Mouse (Mus musculus) cerebral cortex, adult 2 months (tissue): ENCODE measurements around the gene Sft2d1.

Experiments used
- WGBS: fragments of 180-500 bp; shearing (Covaris S2); methylation state at CpG from one replicate; pipeline ENCODE4 v1.1.7; 2018; 5-methylcytosine and 5-hydroxymethylcytosine counted together

The Sft2d1 gene

DNA sequence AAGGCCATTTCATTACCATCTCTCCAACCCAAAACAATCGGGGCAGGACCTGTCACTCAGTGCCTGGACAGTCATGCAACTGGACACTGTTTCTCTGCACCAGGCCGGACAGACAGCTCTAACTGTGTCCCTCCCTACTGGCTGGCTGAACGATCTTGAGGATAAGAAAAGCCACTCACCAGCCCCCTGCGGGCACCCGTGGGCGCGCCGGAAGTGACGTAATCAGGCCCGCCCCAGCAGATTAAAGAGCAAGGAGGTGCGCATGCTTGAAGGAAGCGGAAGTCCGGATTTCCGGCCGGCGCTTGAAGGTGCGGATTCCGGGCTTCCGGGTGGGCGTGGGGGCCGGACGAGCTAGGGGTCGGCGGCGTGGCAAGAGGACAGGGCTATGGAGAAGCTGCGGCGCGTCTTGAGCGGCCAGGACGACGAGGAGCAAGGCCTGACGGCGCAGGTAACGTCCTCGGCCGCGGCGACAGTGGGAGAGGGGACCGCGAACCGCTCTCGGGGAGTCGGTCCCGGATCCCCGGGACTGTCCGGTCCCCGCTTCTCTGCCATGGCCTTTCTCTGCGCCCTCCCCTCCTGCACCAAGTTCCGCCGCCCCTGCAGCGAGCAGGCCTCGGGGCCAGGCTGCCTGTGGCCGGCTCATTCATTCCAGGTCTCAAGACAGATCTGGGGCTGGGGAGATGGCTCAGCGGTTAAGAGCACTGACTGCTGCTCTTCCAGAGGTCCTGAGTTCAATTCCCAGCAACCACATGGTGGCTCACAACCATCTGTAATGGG is at the start of gene Sft2d1:
Sft2d1 (plus strand) TSS at position 265 of the 777 bp plus-strand sequence.
- WGBS, result under 1% methylated on average over 49 of the region's 54 CpGs

GRCm38 (mm10) chr17:8264638-8265037 is 46.3 kb upstream of the Sft2d1 start:
- 9% methylated on average over 7 of the region's 7 CpGs for WGBS

DNA sequence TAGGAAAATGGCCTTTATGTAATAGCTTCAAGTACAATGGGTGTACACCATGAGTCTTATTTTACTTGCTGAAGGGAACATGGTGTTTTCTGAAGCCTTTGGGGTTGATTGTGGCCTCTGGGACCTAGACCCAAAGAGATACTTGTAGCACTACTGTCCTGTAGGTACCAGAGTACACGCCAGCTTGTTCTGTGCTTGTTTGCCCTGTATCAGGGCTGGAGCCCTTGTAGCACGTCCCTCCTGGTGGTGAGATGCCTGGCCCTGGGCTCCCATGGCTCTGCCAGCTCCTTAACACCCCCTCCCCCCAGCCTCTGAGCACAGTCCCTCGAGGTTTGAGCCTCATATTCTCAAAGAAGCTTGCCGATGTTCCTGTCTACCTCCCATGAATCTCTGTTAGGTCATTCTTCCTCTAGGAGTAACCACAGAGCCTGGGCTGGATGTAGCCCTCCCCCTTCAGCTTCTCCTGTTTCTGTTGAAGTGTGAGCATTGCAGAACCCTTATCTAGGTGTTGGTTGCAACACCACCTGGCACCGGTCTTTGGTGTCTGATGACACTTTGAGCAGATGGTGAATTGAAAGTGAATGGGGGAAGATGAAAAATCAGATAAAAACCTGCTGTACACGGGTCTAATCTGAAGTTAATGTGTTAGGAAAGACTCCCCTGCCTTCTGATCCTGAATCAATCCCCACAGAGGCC is 38.7 kb upstream of the Sft2d1 start:
- WGBS, result 52% methylated on average over 6 of the region's 6 CpGs

DNA sequence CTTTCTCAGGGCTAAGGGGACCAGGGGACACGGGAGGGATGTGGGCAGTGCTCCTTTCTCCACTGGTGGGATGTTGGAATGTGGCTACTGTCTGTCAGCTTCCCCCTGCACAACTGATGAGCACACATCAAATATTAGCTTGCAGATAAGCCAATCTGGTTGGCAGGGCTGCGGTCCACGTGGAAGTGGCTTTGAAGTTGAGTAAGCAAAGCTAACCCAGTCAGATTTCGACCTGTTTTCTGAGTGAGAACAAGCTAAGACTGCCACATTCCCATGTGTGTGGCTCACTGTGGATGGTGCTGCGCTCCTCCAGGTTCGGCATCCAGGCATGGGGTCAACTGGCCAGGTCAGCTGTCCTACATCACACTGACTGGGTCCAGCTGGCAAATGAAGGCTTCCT is 38.0 kb upstream of the Sft2d1 start:
- WGBS, result 87% methylated on average over 6 of the region's 6 CpGs

- WGBS, result 83% methylated on average over 4 of the region's 4 CpGs
Observed at GRCm38 (mm10) chr17:8276071-8276470, 34.8 kb upstream of the Sft2d1 start.

- WGBS, result 82% methylated on average over 7 of the region's 7 CpGs
Observed at GRCm38 (mm10) chr17:8276680-8277079, 34.2 kb upstream of the Sft2d1 start.

GRCm38 (mm10) chr17:8277266-8277665 is 33.6 kb upstream of the Sft2d1 start:
- 76% methylated on average over 3 of the region's 3 CpGs for WGBS

DNA sequence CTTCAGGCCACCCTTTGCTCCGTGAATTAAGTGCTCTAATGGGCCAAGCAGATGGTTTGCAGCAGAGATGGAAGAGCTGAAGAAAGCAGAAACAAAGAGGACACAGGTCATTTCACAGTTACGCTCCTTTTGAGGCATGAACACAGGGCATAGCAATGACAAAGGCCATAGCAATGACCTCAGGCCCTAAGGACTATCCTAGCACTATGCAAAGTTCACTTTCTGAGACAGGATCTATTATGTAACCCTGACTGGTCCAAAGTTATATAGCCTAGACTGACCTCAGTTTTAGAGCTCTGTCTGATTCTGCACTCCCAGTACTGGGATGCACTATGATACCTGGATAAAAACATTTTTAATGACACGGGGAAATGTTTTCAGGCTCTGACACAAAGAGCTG is 32.5 kb upstream of the Sft2d1 start:
- 91% methylated on average over 3 of the region's 3 CpGs for WGBS

DNA sequence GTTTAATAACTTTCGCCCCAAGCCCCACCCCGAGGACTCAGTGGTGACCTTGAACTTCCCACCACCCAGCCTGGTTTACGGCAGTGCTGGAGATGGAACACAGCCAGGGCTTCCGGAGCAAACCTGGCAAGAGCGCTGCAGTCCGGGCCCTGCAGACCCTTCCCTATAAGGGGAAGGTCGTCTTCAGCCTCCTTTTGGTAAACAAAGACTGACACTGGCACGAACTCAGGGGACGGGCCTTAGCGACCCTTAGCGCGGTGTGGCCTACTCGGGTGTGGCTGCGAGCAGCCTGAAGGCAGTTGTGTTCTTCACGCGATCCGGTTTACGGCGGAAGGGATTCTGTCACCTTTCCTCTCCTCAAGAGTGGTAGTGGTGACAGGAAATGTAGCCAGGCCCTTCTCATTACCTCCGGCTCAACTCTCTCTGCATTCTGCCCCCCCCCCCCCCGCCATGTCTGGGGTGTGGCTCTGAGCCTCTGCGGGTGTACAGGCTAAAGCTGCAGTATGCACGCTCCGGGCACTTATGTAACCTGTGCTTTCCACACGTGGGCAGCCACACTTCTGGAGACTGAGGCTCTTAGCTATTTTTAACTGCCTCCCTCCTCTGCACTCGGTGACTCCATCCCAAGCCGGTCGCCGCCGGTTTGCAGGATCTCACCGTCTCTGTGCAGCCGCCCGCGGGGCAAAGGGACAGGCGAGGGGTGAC is 27.9 kb upstream of the Sft2d1 start, which contains the start of gene Mpc1:
Mpc1 (plus strand) TSS at position 84 of the 705 bp plus-strand sequence.
- WGBS, result under 1% methylated on average over 35 of the region's 35 CpGs

DNA sequence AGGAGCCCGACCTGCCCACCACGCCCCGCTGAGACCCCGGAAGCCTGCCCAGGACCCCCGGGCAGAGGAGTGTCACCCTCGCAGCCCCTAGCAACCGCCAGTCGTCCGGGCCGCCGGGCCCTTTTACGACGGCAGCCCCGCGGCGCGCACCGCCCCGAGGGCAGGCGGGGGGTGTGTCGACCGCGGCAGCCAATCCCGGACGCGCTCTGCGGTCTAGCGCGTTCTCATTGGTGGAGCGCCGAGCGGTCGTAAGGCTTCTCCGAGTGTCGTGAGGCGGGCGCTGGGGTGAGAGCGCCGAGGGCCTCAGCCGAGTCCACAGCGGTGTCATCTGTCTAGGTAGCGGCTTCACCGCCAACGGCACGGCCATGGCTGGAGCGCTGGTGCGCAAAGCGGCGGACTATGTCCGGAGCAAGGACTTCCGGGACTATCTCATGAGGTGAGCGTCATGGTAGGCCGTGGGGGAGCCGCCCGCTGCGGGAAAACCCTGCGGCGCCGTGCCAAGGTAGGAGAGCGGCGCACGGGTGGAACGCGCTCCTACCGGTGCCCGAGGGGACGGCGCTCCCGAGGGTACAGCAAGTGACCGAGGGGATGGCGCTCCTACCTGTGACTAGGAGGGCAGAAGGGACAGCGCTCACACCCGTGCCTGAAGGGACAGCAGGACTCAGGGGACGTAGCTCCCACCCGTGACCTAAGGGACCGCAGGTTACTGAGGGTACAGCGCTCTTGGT is 27.2 kb upstream of the Sft2d1 start:
- WGBS, result under 1% methylated on average over 77 of the region's 77 CpGs

DNA sequence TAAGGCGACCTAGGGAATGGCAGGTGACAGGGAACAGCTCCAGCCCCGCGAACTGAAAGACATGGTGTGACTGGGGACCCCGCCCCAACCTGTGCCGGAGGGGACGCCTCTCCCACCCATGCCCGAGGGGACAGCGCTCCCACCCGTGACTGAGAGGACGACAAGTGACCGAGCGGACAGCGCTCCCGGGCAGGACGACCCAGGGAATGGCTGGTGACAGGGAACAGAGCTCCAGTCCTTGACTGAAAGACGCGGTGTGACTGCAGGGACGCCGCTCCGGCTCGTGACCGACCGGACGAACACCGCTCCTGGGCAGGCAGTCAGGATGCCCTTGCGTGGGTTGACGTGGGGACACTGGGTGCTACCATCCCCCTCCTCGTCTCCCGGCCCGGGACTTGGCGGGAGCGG is 26.6 kb upstream of the Sft2d1 start:
- WGBS, result under 1% methylated on average over 32 of the region's 32 CpGs

- 30% methylated on average over 8 of the region's 8 CpGs for WGBS
Observed at GRCm38 (mm10) chr17:8285056-8285455, 25.8 kb upstream of the Sft2d1 start.

GRCm38 (mm10) chr17:8286987-8287386 is 23.9 kb upstream of the Sft2d1 start:
- WGBS, result 65% methylated on average over 4 of the region's 4 CpGs

GRCm38 (mm10) chr17:8289993-8290679 is 20.8 kb upstream of the Sft2d1 start:
- 96% methylated on average over 3 of the region's 3 CpGs for WGBS

DNA sequence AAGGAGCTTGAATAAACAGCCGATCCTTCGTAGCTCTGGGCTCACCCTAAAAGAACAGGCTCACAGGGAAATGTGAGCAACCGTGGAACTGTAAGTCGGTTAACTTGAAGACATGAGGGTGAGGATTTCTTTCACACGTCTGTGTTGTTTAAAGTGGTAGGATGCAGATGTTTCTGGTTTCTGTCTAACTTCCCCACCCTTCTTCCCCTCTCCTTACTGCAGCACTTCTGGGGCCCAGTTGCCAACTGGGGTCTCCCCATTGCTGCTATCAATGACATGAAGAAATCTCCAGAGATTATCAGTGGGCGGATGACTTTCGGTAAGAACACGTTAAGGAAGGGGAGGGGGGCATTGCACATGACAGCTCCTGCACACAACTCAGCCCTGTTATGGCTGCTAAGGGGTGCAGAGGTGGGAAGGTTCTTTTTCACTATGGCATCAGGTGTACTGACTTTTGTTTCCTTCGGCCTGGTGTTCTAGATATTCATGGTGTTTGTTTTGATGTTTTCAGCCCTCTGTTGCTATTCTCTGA is 14.5 kb upstream of the Sft2d1 start:
- 67% methylated on average over 9 of the region's 9 CpGs for WGBS

DNA sequence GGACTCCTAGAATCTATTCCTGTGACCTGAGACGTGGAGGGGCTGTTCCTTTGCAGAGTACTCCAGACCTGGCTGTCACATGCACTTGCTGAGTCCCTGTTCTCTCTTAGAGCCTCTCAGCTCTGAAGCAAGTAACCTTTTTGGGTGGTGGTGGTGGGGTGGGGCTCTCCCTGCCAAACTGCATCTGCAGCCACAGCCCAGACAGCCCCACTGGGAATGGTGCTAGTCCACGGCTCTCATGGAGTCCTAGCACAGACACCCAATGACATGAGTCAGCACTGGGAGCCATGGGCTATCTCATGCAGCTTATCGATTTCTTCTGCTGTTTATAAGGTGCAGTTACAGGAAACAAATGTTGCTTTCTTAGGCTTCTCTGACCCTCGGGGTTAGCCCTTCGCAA is 13.2 kb upstream of the Sft2d1 start:
- WGBS, result 81% methylated on average over 5 of the region's 5 CpGs

GRCm38 (mm10) chr17:8298281-8298680 is 12.6 kb upstream of the Sft2d1 start:
- 90% methylated on average over 2 of the region's 2 CpGs for WGBS

GRCm38 (mm10) chr17:8301515-8301914 is 9.4 kb upstream of the Sft2d1 start:
- WGBS, result 73% methylated on average over 4 of the region's 4 CpGs

- WGBS, result 51% methylated on average over 7 of the region's 7 CpGs
Observed at GRCm38 (mm10) chr17:8302772-8303438, 8.0 kb upstream of the Sft2d1 start.

DNA sequence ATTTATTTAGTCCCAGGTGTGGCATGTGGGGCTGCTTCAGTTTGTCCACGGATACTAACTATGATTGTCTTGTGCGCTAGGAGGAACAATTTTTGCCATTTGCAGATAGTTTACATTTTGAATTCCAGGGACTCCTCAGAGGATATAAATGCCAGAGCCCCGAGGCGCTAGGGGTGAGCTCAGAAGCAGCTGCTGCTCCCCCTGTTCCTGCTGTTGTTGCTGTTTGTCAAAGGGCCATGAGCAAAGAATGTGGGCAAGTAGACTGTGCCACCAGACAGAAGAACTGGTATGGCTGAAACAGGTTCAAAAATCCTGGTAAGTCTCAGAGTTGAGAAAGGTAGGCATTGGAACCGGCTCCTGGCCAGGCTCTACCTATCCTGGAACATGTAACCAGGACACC is 7.2 kb upstream of the Sft2d1 start:
- 80% methylated on average over 5 of the region's 5 CpGs for WGBS
